Mouse (Mus musculus): ENCODE measurements around the gene Tbrg4. TPM values are rescaled to one million over a fixed set of nuclear protein-coding genes. Genes with fewer than 3 reads are reported as not detected.

Tbrg4 gene
- polyA plus RNA-seq, 1 experiment from 2014 or later: 37.9 TPM

DNA sequence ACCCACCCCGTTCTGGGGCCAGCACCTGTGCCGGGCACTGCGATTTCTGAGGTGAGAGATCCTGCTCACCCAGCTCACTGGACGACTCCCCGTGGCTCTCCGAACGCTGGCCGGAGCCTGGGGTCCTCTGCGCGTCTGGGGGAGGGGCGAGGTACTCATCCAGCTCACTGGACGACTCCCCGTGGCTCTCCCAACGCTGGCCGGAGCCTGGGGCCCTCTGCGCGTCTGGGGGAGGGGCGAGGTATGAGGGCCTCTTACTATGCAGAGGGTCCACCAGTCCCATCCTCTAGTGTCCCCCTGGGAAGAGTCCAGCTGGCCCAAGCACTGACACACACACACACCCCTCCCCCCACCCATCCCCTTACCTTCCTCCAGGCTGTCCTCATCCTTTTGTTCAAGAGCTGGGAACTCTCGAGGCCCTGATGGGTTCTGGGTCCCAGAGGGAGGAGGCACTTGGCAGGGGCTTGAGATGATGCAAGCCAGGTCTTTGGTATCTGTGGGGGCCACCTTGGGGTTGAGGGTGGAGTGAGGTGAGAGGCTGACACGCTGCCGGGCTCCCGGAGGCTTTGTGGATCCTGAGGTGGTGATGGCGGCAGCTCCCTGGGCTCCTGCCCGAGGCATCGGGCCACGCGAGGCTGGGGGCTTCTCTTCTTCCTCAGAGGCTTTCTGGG lies 26.7 kb downstream of the Tbrg4 start:
- ATAC-seq (ENCODE audit: borderline replicate concordance, extremely low read depth, low FRiP score, low TSS enrichment): no peak
- Histone ChIP-seq H3K27ac (no peak overlapping the region), H3K36me3 (peaks cover 35% of the 10 kb centered on the region), H3K9me3 (no peaks in the 10 kb centered on the region), H3K4me1 (peaks cover 32% of the 10 kb centered on the region), H3K4me2 (no peak overlapping the region), H3K27me3 (no peaks in the 10 kb centered on the region), H3K4me3 (no peak overlapping the region), H3K9ac (no peak overlapping the region)
- WGBS: 21% methylated on average over 27 of the region's 27 CpGs

- Histone ChIP-seq H3K27me3 (no peaks in the 10 kb centered on the region), H3K36me3 (peaks cover 43% of the 10 kb centered on the region), H3K4me1 (peaks cover 24% of the 10 kb centered on the region), H3K4me2 (no peak overlapping the region), H3K4me3 (no peak overlapping the region), H3K27ac (no peak overlapping the region), H3K9ac (no peak overlapping the region), H3K9me3 (no peaks in the 10 kb centered on the region)
- 38% methylated on average over 19 of the region's 19 CpGs for WGBS
- ATAC-seq (ENCODE audit: borderline replicate concordance, extremely low read depth, low FRiP score, low TSS enrichment): no peak
These were observed 27.5 kb downstream of the Tbrg4 start for GRCm38 (mm10) chr11:6598191-6598889.

- peaks cover 51% of the 10 kb centered on the region for H3K36me3 ChIP-seq
- H3K27ac ChIP-seq: no peak overlapping the region
- no peaks in the 10 kb centered on the region for H3K9me3 ChIP-seq
- H3K9ac ChIP-seq: no peak overlapping the region
- H3K4me1 ChIP-seq: peaks cover 17% of the 10 kb centered on the region
- H3K4me3 ChIP-seq: no peak overlapping the region
- no peak for ATAC-seq (ENCODE audit: borderline replicate concordance, extremely low read depth, low FRiP score, low TSS enrichment)
- WGBS: 62% methylated on average over 7 of the region's 7 CpGs
- H3K4me2 ChIP-seq: no peak overlapping the region
- H3K27me3 ChIP-seq: no peaks in the 10 kb centered on the region
These were observed 28.3 kb downstream of the Tbrg4 start for GRCm38 (mm10) chr11:6597523-6597922.

DNA sequence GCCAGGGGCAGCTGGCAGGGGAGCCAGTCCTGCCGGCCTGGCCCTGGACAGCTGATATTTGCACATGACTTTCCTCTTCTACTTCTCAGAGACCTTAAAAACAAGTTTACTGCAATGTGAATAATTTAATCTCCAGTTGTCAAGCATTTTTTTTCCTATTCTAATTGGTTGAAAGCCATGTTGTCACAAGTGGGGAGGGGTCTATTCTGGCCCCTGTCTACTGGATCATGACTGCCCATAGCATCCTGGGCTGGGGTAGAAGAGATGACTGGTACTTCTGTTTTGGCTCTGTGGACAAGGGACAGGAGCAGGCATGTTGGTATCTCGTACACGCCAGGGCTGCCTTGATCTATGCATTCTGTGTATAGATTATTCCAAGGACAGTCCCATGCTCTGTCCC lies 29.3 kb downstream of the Tbrg4 start:
- 84% methylated on average over 3 of the region's 3 CpGs for WGBS
- no peaks in the 10 kb centered on the region for H3K27me3 ChIP-seq
- no peak overlapping the region for H3K27ac ChIP-seq
- H3K4me3 ChIP-seq: no peak overlapping the region
- H3K4me1 ChIP-seq: peaks cover 11% of the 10 kb centered on the region
- H3K36me3 ChIP-seq: peaks cover 60% of the 10 kb centered on the region
- no peaks in the 10 kb centered on the region for H3K9me3 ChIP-seq
- no peak overlapping the region for H3K9ac ChIP-seq
- H3K4me2 ChIP-seq: no peak overlapping the region
- no peak for ATAC-seq (ENCODE audit: borderline replicate concordance, extremely low read depth, low FRiP score, low TSS enrichment)

DNA sequence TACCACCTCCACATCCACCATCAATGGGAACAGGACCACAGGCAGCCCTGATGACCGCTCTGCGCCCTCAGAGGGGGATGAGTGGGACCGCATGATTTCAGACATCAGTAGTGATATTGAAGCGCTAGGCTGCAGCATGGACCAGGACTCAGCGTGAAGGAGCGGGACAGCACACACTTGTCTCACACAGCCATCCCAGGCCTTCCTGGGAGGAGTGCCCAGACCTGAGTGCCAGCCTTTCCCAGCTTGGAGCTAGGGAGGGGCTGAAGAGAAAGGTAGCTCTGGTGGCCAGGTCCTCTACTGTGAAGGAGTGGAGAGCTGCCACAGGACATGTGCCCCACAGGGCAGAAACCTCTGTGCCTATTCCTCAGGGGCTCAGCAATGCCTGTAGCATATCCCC lies 29.7 kb downstream of the Tbrg4 start:
- H3K4me2 ChIP-seq: no peak overlapping the region
- H3K27ac ChIP-seq: no peak overlapping the region
- peaks cover 64% of the 10 kb centered on the region for H3K36me3 ChIP-seq
- no peaks in the 10 kb centered on the region for H3K9me3 ChIP-seq
- ATAC-seq (ENCODE audit: borderline replicate concordance, extremely low read depth, low FRiP score, low TSS enrichment): no peak
- 96% methylated on average over 6 of the region's 6 CpGs for WGBS
- H3K4me3 ChIP-seq: no peak overlapping the region
- H3K27me3 ChIP-seq: no peaks in the 10 kb centered on the region
- H3K4me1 ChIP-seq: peaks cover 11% of the 10 kb centered on the region
- H3K9ac ChIP-seq: no peak overlapping the region

DNA sequence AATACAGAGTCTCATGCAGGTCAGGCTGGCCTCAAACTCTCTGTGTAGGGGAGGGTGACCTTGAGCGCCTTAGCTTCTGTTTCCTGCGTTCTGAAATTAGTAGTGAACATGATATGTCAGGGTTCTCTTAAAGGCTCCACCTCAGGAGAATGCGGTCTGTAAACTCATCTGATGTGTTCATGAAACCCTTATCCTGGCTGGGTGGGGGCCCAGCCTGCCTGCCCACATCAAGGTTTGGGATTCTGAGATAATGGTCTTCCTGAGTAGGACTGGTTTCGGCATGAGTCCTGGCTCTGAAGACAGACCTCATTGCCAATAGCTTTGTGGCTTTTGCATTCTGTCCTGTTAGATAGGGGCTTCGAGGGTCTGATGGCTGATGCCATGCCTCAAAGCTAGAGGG lies 30.5 kb downstream of the Tbrg4 start:
- H3K9me3 ChIP-seq: no peaks in the 10 kb centered on the region
- H3K36me3 ChIP-seq: peaks cover 73% of the 10 kb centered on the region
- WGBS: 78% methylated on average over 5 of the region's 5 CpGs

DNA sequence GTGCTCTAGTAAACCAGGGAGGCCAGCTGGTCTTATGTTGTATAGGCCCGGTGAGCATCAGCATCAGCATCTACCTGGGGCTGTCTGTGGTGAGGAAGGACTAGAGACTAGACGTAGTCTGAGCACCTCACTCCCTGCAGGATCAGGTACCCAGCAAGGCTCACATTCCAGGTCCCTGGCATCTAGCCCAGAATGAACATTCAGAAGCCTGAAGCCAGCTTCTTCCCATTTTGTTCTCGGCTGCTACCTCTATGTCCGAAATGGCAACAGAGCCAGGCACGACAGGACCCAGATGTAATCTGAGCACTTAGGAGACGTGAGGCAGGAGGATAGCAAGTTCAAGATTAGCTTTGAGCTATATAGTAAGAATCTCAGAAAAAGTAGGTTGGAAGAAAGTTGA lies 31.0 kb downstream of the Tbrg4 start:
- Histone ChIP-seq H3K4me3 (no peak overlapping the region), H3K27me3 (no peaks in the 10 kb centered on the region), H3K4me2 (no peak overlapping the region), H3K9me3 (no peaks in the 10 kb centered on the region), H3K36me3 (peaks cover 78% of the 10 kb centered on the region), H3K4me1 (peaks cover 11% of the 10 kb centered on the region), H3K27ac (no peak overlapping the region), H3K9ac (no peak overlapping the region)
- ATAC-seq (ENCODE audit: borderline replicate concordance, extremely low read depth, low FRiP score, low TSS enrichment): no peak
- 78% methylated on average over 6 of the region's 6 CpGs for WGBS

More for the DNA sequence above, 30.5 kb downstream of the Tbrg4 start:
- H3K4me3 ChIP-seq: no peak overlapping the region
- no peak for ATAC-seq (ENCODE audit: borderline replicate concordance, extremely low read depth, low FRiP score, low TSS enrichment)
- no peak overlapping the region for H3K4me2 ChIP-seq
- H3K27ac ChIP-seq: no peak overlapping the region
- no peaks in the 10 kb centered on the region for H3K27me3 ChIP-seq
- peaks cover 11% of the 10 kb centered on the region for H3K4me1 ChIP-seq
- H3K9ac ChIP-seq: no peak overlapping the region

GRCm38 (mm10) chr11:6593406-6593805 lies 32.5 kb downstream of the Tbrg4 start:
- H3K9me3 ChIP-seq: no peaks in the 10 kb centered on the region
- H3K27ac ChIP-seq: no peak overlapping the region
- no peaks in the 10 kb centered on the region for H3K27me3 ChIP-seq
- WGBS: 61% methylated on average over 11 of the region's 11 CpGs
- H3K36me3 ChIP-seq: peaks cover 89% of the 10 kb centered on the region
- ATAC-seq (ENCODE audit: borderline replicate concordance, extremely low read depth, low FRiP score, low TSS enrichment): no peak
- no peak overlapping the region for H3K4me3 ChIP-seq
- H3K9ac ChIP-seq: no peak overlapping the region
- no peak overlapping the region for H3K4me2 ChIP-seq
- peaks cover 5% of the 10 kb centered on the region for H3K4me1 ChIP-seq

- no peak overlapping the region for H3K4me3 ChIP-seq
- H3K4me2 ChIP-seq: no peak overlapping the region
- no peaks in the 10 kb centered on the region for H3K4me1 ChIP-seq
- no peaks in the 10 kb centered on the region for H3K27me3 ChIP-seq
- no peak for ATAC-seq (ENCODE audit: borderline replicate concordance, extremely low read depth, low FRiP score, low TSS enrichment)
- 83% methylated on average over 10 of the region's 10 CpGs for WGBS
- no peak overlapping the region for H3K27ac ChIP-seq
- no peak overlapping the region for H3K9ac ChIP-seq
- peaks cover 84% of the 10 kb centered on the region for H3K36me3 ChIP-seq
- no peaks in the 10 kb centered on the region for H3K9me3 ChIP-seq
These were observed 34.8 kb downstream of the Tbrg4 start for GRCm38 (mm10) chr11:6590933-6591675.

DNA sequence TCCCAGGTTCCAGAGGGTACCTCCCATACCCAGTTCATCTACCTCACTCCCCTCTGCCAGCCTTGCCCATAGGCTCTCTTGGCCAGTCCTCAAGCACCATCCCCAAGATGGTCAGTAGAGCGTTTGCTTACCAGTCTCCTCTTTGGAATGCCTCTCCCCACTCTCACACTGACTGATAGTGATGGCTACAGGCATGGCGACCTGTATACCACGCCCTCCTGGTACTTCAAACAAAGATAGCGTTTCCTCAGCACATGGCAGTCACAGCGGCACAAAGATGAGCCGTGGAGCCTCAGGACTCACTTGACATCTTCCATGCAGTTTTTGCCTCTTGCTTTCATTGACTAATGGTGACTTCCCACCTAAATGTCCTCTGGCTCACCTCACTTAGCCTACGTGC lies 36.0 kb downstream of the Tbrg4 start:
- Histone ChIP-seq H3K4me1 (no peaks in the 10 kb centered on the region), H3K4me3 (no peak overlapping the region), H3K9me3 (no peaks in the 10 kb centered on the region), H3K27ac (no peak overlapping the region), H3K36me3 (peaks cover 76% of the 10 kb centered on the region), H3K4me2 (no peak overlapping the region), H3K9ac (no peak overlapping the region), H3K27me3 (no peaks in the 10 kb centered on the region)
- no peak for ATAC-seq (ENCODE audit: borderline replicate concordance, extremely low read depth, low FRiP score, low TSS enrichment)
- WGBS: 82% methylated on average over 7 of the region's 7 CpGs

DNA sequence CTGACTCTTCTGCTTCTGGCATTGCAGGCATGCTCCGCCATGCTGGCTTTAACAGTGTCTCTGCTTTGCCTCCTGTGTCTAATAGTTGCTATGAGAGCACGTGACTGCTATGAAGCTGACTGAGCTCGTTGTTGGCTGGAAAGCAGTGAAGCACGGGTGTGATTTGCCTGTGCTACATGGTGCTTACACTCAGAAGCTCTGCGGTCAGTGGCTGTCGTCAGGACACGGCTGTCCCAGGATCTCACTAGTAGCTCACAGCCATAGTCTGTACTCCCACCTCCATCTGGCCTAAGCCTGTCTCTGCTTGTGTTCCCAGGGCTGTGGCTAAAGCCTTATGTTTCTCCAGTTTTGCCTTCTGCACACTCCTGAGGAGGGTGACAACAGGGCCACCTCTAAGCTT lies 37.6 kb downstream of the Tbrg4 start:
- H3K4me1 ChIP-seq: no peaks in the 10 kb centered on the region
- H3K4me2 ChIP-seq: no peak overlapping the region
- peaks cover 66% of the 10 kb centered on the region for H3K36me3 ChIP-seq
- no peak for ATAC-seq (ENCODE audit: borderline replicate concordance, extremely low read depth, low FRiP score, low TSS enrichment)
- WGBS: 92% methylated on average over 7 of the region's 7 CpGs
- no peaks in the 10 kb centered on the region for H3K9me3 ChIP-seq
- no peak overlapping the region for H3K9ac ChIP-seq
- H3K27ac ChIP-seq: no peak overlapping the region
- no peak overlapping the region for H3K4me3 ChIP-seq
- H3K27me3 ChIP-seq: no peaks in the 10 kb centered on the region

Data from lung, embryonic 15.5 days (tissue).